Mouse (Mus musculus) kidney, adult 9 months (tissue): ENCODE measurements around the gene Chchd4.
A peak's percentile ranks its signal among the peaks of the same experiment; 100 is the strongest.
"Not testable (repeated sequence)": the region's sequence is repeated elsewhere in the genome, so short reads cannot be mapped to it uniquely, and the experiment has no call there.

Experiments
- DNase-seq: peaks from one replicate; pipeline ENCODE4 v3.0.0; 2022

The Chchd4 gene

GRCm38 (mm10) chr6:91473805-91474440, 577 bp upstream of the Chchd4 start:
- no peak for DNase-seq

DNA sequence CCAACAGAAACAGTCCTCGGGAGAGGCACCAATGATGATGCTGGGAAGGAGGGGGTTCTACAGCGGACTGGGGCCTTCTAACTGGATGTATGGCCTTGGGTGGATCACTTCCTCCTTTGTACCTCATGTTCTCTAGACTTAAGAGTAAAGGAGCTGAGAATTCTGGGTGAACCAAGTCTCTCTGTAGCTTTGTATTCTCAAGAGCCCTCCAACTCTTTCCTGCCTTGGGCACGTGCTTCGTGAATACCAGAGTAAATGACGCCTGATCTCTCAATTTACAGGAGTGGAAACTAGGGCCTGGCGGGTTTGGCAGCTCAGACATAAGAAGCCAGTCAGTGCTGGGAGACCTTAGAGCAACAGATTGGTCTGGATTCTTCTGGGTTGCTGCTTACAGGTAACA, 1.0 kb downstream of the Chchd4 start:
- DNase-seq: peak; percentile 31

- not testable (repeated sequence) for DNase-seq
Observed at GRCm38 (mm10) chr6:91471427-91471826, 1.9 kb downstream of the Chchd4 start.

- DNase-seq: no peak
Observed at GRCm38 (mm10) chr6:91470712-91471111, 2.6 kb downstream of the Chchd4 start.

- DNase-seq: no peak
Observed at GRCm38 (mm10) chr6:91467106-91467505, 6.2 kb downstream of the Chchd4 start.

GRCm38 (mm10) chr6:91465756-91466155, 7.6 kb downstream of the Chchd4 start:
- DNase-seq: peak; percentile 78

- DNase-seq: peak; percentile 92
Observed at GRCm38 (mm10) chr6:91459471-91459870, 13.9 kb downstream of the Chchd4 start.

DNA sequence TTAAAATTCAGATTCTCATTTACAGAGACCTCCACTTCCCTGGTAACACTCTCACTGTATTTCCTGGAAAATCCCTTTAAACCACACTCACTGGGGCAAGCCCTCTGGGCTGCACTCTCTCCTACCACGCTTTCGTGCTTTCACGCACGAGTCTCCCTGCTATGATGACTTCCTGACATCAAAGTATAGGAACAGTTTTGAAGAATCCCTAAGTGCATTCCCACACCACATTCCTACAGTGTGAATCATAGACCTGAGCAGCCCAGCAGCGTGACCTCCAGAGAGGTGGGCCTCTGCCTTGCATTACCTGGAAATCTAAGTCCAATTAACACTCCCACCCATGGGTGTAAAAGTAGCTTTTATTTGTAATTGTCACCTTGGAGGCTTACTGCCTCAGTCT, 18.8 kb downstream of the Chchd4 start:
- no peak for DNase-seq

- DNase-seq: no peak
Observed at GRCm38 (mm10) chr6:91452056-91452455, 21.3 kb downstream of the Chchd4 start.

DNA sequence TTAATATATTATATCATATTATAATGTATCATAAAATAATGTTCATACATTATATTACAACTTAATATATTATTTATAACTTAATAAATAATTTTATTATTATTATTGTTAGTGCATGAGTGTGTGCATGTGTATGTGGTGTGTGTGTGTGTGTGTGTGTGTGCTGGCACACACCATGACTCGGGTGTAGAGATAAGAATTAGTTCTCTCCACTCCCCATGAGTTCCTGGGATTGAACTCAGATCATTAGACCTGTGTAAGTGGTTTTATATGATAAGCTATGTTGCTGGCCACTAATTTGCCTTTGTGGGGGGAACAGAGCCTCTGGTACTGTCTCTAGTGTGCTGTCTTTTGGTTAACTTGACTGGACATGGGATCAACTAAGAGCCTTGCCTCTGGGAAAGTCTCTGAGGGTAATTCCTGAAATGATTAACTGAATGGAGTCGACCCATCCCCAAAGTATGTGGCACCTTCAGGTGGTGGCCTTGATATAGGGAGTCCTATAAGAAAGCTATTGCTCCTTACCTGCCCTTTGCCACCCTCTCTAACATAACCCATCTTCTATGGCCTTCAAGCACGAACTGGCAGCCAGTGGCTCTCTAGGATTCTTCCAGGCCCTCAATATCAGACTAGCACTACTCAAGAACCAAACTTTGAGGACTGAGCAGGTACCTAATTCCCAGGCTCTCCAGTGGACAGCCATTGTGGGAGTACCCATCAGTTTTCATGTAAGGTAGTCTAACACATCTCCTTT, 23.7 kb downstream of the Chchd4 start:
- DNase-seq: no peak

- DNase-seq: no peak
Observed at GRCm38 (mm10) chr6:91445316-91445715, 28.0 kb downstream of the Chchd4 start.

GRCm38 (mm10) chr6:91441145-91441662, 32.1 kb downstream of the Chchd4 start:
- no peak for DNase-seq

DNA sequence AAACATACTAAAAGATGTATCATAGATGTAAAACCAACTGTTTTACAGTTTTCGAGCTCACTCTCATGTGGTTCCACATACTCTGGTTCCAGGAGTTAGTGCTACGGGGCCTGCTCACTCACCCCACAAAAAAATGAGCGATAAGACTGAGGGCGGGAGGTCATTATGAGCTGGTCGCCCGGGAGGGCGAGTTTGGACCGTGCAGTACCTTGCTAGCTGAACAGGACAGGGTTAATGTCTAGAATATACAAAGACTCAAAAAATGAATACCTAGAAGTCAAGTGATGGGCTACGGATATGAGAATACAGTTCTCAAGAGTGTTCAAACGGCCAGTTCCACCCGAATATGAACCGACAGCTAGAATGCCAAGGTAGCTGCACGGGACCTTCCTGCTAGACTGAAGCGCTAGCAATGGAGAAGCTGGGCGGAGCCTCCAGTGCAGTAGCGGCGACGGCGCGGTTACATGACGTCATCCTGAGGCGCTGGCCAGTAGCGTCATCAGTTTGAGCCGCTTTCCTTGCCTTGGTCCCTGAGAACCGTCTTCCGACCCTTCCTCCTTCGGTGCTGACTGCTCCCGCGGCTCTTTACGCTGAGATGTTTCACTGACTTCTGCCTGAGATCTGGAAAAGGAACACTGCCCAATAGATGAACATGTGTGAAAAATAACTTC, 32.7 kb downstream of the Chchd4 start:
- DNase-seq: peak; percentile 98

DNA sequence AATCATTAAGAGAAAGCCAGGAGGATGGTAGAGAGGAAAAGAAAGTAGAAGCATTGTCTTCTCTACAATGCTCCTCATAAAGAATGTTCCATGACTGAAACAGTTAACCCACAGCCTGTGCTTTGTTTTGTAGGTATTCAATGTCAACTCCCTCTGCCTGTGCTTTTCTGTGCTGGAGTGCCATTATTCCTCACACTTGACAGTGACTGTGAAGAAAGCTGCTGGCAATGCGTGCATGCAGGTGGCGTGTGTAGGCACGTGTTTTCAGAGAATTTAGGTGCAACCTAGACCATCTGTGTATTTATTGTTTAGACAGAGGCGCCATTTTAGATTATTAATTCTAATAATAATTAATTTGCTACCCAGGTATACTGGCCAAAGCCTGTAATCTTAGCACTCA, 49.2 kb downstream of the Chchd4 start:
- no peak for DNase-seq

DNA sequence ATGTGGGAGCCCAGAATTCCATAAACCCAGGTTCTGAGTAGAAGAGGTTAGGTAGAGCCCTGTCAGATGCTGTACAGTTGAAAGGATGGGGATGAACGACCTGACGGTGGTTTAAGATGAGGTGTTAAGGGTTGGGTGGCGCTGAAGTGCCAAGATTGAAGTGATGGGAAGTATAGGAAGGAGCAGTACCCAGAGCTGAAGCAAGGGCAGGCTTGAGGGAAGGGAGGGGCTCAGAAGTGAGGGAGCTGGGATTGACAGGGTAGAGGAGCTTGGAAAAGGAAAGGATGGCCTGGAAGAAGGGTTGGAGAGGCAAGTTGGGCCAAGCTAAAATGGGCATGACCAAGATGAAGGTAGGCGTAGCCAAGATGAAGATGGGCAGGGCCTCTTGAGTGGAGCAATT, 51.7 kb downstream of the Chchd4 start:
- no peak for DNase-seq

DNA sequence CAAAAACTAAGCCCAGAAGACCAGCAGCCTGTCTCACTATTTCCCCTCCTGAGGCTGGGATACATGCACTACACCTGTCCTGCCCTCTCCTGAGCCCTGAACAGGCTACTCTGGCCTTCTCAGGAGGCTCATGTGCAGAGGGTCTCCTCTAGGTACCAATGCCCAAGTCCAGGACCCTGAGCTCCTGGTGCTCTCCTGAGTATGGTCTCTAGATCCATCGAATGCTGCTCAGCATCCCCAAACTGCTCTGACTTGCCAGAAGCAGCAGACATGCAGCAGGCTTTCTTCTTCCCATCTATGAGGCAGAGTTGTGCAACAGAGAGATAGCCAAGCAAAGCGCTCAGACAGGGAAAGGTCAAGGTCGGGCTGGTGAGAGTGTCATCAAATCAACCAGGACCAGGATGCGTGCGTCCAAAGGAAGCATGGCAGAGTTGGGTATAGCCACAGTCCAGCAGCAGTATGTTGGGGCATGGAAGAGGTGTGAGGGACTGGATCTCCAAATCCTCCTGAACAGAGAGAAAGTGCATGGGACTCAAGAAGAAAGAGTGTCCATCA, 56.0 kb downstream of the Chchd4 start:
- DNase-seq: no peak

- no peak for DNase-seq
Observed at GRCm38 (mm10) chr6:91416146-91416545, 57.2 kb downstream of the Chchd4 start.

DNA sequence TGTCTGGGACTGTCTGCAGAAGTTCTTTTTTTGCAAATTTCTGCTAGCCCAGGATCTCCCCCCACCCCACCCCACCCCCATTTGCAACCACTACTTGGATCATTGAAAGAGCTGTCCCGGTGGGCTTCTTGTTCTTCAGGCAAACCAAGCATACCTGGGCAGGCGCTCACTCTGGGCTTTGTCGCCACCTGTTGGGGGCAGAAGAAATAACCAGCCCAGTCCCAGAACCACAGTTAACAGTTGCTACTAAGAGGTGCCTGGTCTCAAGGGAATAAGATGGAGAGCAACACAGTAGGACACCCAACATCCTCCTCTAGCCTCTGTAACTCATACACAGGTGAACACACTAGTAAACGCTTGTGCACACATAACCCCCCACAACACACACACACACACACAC, 58.5 kb downstream of the Chchd4 start:
- peak; percentile 25 for DNase-seq
